Mouse (Mus musculus): ENCODE measurements around the gene Gm20605.
A peak's percentile ranks its signal among the peaks of the same experiment; 100 is the strongest.

DNA sequence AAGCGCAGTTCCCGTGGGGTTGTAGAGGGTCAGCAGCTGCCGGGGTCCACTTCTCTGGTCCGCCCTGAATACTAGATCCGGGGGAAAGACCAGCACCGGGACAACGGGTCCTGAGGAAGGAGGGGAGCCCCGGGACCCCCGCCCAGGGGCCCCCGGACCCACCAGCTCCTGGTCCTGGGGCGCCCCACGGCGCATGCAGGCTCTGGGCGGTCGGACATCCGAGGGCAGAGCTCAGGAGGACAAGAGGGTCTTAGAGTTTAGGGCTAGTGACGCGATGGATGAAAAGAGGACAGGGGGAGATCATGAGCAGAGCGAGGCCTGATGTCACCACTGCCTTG lies 28.7 kb upstream of the Gm20605 start:
- TF ChIP-seq CTCF (IDR thresholded peaks at IDR 0.05; ENCODE audit: low read depth) = 0 out of 2 replicates have a peak, but pooled peaks have one; percentile 4
- no peak for TF ChIP-seq EP300 (IDR thresholded peaks at IDR 0.05; ENCODE audit: low read depth)
